Mouse (Mus musculus) right cerebral cortex, adult 18-20 months (tissue): ENCODE measurements at regions not wholly inside any gene's neighbourhood (a gene's known extent, or its start where the extent isn't known, plus 50 kb on each side); places are given as distances from the start of the nearest gene placed in this dataset.

Experiments used
- DNase-seq: peaks from one replicate; pipeline ENCODE4 v3.0.0; 2022; ENCODE audit warnings: mixed read lengths

DNA sequence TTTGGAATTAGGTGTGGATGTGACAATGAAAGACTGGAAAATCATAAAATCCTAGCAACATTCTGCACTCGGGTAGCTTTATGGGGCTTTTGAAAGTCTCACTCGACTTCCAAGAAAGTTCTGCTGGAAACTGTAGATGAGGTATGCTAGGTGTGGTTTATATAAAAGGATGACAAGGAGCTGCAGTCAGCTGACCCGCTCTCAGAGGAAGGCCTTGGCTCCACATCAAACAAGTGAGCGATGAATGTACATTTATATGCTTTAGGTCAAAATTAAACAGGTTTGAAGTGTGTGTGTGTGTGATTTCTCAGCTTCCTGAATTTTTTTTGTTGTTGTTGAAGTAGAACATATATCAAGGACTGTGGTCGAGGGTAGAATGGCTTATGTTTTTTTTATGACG, 174.9 kb downstream of the 1500009L16Rik start:
- DNase-seq = no peak

DNA sequence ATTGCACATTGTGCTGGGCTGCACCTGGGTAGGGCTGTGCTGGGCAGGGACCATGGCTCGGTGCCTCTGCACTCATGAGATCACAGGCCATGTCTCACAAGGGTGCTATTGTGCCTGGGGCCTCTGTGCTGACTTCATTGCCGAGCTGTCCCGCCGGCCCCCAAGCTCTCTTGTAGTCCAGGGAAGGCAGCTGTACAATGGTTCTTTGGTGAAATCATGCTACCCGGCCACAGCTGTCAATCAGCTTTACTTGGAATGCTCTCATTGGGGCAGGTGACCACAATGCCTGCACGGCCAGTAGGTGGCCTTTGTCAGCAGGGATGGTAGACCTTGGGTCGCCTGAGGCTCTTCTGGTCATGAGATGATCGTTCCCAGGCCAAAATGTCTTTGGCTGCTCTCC, 184.1 kb downstream of the 1500009L16Rik start:
- peak; percentile 70 for DNase-seq

DNA sequence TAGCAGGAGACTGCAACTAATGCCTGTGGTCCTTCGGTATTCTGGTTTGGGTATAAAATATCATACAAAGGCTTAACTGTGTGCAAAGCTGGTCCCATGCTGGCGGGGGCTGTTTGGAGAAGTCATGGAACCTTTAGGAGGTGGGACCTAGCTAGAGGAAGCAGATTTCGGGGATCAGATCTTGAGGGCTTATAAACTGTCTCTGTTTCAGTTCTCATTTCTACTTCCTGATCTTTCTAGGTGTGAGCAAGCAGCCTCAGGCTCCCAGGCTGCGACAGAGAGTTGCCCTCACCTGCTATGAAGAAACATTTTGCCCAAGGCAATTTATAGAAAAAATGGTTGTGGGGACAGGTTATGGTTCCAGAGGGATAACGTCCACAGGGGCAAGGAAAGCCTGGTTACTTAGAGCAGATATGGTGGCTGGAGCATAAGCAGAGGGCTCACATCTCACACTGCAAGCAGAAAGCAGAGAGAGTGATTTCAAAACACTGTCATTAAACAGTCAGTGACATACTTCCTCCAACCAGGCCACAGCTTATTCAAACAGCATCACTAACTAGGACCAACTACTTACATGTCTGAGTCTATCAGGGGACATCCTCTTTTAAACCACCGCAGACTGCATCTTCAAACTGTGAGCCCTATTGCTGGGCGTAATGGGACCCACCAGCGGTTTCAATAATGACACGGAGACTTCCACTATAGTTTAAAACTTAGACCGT, 188.1 kb downstream of the 1500009L16Rik start:
- DNase-seq = no peak

DNA sequence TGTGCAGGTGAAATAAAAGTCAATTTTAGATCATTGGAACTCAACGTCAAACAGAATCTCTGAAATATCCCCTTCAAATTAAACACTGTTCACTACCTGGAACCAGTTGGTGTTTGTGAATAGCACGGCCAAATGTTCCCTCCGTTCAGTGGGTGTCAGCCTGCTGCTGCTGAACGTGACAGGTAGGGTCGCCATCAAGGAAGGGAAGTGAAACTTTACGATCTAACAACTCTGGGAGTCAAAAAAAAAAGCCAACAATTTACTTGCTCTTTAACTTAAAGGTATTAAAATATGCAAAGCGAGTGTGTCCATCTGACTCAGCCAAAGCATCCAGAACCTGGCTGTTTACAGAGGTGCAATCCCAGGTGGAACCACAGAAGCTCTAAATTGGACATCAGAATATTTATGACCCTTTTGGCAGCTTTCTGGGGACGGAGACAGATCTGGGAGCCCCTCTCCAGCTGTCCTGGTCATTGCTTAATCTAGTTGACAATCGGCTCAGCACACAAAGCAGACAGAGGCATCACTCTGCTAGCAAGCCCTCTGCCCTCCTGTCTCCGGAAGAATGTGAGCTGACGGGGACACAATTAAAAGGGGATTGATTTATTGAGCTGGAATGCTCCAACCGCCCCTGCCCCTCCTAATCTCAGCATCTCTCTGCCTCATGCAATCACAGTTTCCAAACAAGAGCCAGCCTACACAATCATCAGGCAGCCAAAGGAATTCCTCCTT, 191.9 kb downstream of the 1500009L16Rik start:
- no peak for DNase-seq

DNA sequence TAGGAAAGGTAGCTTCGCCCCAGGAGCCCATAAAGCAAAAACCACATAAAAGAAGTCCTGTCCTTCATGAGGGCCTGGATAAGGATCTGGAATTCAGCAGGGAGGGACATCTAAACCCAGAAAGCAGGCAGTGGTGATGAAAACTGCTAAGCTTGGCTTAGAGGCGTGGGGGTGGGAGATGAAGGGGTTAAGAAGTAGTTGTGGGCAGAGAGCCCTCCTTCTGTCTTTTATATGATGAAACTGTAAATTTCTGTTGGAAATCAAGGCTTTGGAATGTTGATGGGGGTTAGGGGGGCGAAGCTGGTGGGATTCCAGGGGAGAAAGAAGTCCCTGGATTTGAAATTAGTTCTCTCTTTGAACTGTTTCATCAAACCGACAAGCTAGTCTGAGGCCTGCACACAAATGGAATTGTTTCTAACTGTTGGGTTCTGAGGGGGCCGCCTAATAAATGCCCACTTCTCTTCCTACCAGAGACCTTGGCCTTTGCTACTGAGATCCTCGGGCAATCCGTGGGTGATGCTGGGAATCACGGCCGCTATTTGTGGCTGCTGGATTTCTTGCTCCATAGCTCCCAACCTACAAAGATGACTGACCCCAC, 192.6 kb downstream of the 1500009L16Rik start:
- no peak for DNase-seq

DNA sequence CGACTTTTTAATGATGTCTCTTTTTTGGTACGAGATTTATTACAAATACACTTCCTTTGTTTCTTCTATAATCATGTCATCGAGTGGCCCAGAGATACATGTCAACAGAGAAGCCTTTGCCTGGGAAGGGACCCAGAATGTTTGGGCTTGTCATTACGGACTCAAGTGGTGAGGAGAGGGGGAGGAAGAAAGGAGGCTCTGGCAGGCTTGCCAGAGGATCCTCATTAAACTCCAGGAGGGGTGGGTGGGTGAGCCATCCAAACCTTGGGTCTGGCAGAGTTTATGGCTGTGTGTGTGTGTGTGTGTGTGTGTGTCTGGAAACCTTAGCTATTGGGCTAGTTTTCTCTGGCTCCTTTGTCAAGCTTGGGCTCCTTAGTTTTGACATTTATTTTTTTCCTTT, 204.3 kb downstream of the 1500009L16Rik start:
- no peak for DNase-seq

DNA sequence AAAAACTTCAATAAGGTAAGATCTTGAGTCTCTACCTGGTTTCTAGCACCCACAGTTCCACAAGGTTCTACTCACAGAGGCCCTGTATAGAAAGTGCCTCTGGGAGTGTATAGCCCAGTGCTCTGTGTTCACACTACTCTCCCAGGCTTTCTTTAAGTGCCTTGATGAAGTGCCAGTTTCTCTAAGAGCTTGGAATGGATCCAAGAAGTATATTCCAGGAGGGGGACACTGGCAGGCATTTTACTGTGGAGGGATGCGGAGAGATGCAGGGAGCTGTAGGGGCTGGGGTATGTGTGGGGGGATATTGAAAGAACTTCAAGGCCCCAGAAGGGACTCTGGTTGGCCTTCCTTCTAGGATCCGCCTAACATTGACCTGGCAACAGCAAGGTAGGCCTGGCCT, 204.9 kb downstream of the 1500009L16Rik start:
- no peak for DNase-seq

DNA sequence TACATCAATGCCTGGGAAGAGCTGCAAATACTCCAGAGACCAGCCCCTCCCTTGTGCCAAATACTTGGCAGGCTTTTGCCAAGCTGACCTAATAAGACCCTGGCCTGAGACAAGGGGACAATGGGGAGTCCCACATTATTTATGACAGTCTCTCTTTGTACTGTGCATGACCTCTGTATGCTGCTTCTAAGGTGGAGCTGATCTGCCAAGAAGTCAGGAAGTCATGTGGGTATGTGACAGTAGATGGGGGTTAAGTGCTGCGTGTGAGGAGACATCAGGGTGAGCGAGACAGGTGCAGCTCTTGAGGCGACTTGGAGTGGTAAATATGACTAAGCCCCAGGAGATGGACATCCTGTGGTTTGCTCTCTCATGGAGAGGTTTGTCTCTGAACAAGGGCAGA, 209.1 kb downstream of the 1500009L16Rik start:
- no peak for DNase-seq

DNA sequence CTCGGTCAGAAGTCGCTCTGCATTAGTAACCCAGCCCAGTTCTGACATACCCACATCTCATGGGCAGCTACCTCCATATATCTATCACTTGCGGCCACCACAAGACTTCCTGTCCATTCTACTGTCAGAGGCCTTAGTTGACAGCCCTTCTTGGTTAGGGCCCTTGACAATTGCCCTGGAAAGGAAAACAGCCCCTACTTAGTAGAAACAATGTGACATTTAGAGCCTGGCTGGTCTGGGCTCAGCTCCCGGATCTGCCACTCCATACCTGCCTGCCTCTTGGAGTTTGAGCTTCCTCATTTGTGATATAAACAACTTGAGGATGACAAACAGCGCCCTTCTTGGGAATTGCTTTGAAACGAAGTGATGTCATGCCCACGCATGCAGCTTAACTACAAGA, 210.5 kb downstream of the 1500009L16Rik start:
- DNase-seq = no peak

DNA sequence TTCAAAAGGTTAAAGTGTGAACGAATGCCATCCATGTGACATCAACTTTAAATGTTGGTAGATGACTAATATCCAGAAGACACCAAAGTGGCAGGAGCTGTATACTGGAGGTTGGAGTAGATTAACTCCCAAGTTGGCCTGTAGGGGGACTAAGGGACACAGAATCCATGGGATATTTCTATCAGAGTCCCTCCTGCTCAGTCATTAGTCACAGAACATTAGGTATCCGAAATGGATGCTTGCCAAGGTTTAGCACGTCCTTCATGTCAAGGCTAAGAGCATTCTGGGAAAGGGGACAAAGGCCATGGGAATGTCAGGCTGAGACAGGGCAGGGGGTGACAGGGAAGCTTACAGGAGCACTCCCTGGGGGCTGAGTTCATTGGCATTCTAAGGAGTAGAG, 211.8 kb downstream of the 1500009L16Rik start:
- no peak for DNase-seq

DNA sequence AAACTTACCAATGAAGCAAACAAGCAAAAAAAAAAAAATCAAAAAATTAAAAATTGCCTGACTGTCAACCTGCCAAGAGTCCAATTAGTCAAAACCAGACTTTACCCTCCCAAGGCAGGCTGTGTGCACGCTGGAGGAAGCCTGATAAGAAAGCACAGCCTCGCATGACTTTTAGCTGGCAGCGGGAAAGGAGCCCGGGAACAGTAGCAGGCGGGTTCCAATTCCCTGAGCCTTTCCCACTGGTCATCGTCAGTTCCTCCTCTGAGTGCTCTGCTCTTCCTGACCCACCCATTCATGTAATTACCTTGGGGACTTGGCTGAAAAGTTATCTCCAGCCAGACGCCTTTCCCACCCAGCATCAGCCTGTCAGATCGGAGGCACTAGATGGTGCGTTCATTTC, 214.5 kb downstream of the 1500009L16Rik start:
- no peak for DNase-seq

DNA sequence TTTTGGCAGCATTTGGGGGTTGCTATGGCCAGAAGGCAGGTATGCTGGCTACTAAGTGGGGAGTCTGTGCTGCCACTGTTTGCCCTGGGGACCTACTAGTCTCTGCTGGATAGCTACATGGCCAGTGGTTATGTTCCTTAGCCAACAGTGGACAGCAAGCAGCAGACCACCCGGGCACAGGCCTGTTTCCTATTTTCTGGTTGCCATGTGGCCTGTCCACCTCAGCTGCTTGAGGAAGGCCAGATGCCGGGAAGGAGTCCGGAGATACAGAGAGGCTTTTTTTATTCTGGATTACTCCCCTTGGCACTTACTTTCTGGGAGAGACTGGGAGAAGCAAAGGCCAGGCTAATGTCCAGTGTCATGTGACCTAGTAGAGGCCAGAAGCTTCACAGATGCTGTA, 219.4 kb downstream of the 1500009L16Rik start:
- DNase-seq = no peak

DNA sequence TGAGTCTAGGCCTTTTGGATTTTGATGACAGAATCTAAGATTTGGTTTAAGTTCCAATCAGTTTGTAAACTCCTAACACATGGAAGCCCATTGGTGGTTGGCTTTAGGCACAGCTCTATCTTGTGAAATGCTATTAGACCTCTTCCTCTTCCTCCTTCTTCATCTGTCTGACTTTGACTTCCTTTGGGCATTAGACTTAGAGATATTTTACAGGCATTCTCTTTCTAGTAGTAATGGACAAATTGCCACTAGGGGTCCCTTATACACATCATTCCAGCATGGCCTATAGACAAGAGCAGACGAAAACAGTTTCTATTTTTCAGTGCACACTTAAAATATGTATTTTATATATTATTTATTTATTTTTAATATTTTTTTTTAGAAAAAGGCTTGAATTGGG, 221.5 kb downstream of the 1500009L16Rik start:
- DNase-seq = no peak

DNA sequence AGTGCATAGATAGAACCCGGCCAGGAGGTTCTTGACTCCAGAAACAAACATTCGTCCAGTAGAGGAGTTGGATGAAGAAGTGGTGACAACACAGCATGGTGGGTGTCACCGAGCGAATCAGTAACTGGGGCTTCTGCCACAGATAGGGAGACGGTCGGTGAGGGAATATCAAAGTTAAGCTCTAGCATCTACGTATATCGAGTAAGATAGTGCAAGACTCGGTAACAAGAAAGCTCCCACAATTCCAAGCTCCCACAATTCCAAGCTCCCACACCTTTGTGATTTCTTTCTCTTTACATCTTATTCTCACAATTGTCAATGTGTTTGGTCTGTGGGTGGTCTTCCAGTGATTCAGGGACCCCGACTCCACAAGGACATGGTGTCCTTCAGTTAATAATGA, 222.2 kb downstream of the 1500009L16Rik start:
- DNase-seq = no peak

DNA sequence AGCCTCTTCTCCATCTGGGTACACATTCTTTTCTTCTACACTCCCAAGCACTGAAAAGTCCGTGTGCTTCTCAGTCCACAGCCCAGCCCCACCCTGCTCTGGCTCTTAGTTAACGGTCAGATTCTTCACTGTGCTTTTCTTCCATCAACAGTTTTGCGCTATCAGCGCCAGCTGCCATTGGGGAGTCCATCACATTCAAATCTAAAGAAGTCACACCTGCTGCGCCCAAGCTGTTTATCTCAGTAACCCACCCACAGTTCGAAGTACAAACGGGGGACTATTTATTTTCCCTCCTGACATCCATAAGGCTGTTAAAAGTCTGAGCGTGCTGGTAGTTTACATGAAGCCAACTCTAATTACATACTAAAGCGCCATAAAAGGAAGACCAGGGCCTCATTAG, 222.8 kb downstream of the 1500009L16Rik start:
- DNase-seq = no peak

DNA sequence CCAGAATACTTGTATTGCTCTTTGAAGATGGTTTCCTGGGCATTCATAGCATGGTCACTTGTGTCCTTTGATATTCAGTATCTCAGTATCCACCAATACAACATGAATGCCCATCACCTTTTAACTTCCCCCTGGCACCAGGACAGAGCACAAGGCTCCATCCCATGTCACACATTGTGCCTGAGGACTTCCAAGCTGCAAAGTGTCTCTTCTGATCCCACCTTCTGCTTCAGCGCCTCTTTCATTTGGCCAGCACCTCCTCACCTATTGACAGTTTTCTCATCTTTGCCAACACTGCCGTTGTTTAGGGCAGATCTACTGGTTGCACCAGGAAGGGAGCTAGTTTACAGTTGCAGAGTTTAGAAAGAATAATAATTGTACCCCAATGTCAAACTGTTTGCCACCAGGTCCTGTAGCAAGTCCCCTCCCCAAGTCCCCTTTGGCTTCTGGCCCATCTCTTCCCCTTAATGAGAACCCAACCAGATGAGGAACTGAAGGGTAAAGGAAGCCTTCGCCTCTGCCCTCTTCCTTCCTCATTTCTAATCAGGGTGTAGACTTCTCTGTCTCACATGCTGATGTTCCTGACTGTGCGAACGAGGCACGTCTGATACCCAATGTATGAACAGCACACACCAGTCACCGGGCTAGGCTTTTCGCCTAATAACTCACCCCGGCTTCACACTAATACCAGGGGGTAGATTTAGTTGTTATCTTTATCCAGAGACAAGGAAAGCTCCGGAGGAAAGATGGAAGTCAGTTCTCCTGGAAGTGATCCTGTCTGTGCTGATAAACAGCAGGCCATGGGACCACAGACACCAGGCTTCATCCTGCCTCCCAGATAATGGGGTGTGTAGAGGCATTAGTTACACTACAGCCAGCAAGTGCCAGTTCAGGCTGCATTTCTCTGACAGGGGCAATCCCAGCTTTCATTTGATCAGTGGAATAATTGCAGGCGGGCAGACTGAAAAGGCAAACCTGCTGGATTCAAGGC, 223.8 kb downstream of the 1500009L16Rik start:
- no peak for DNase-seq

DNA sequence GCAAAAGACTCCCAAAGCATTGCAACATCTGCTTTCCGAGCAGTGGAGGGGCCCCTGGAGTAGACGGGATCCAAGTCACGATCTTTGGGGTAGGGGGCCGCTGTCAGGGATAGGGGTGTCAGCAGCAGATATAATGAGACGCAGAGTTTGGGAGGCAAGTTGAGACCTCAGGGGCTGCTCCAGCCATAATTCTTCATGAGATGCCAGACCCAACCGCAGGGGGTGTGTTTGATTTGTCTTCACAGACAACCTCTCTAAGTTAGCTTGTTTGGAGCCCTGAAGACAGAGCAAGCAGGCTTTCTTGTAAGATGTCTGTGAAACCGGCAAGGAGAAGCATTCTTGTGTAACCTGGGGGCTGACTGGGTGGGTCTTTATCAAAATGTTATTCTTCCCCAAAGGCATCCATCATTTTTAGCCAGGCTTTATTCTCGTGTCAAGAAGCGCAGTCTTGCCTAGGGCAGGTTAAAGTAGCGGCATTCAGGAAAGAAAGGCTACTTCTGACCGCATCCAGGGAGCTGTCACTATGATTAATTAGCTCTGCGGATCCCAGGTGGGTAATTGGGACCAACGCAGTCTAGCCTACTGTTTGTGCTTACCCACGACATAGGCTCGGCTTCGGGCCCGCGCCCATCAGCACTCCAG, 234.6 kb downstream of the 1500009L16Rik start:
- DNase-seq = no peak

DNA sequence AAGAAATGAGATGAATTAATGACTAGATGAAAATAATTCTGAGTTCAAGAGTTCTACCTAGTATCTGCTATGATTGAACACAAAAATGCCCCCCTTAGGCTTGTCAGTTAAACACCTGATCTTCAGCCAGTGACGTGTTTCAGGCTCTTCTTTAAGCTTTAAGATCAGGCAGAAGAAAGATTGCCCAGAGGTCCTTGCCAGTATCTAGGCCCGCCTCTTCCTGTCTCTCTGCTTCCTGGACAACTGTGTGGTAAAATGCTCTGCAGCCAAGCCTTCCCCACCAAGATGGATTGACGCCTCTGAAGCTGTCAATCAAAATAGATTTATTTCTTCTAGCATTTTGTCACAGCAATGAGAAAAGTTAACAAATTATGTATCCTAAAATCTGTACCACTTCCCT, 235.7 kb downstream of the 1500009L16Rik start:
- DNase-seq = no peak

DNA sequence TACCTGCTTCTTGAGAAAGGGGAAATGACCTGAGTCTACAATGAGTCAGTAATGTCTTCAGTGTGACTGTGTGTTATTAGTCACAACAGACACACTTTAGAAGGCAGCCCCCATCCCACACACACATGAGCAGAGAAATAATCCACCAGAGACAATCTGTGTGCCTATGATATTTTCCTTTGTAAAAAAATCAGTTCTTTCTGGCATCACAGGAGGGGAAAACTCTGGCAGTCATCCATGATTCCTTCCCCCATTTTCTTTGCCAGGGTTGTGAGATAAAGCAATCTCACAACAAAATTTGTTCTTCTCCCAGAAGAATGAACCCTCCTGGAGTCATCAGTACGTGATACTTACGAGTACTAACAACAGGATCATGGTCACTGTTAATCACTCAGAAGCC, 236.2 kb downstream of the 1500009L16Rik start:
- DNase-seq = no peak

DNA sequence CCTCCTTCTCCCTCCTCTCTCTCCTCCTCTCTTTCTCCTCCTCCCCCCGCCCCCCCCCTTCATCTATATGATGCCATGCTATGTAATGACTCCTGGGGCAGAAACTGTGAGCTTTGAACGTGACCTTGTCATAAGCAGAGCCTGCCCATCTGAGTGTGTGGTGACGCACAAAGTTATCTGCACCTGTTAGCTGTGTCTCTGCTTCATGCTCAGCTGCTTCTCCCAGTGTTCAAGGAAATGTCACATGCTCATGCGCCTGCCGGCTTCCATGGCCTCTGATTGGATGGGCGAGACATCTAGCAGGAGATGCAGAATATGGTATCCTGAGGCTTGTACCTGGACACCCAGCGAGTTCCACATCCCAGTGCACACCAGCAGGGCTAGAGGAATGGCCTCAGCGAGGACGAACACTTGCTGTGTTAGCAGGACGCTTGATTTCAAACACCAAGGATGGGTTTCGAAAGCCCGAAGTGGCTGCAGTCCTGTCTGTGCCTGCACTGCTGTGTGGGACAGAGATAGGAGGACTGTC, 240.6 kb downstream of the 1500009L16Rik start:
- no peak for DNase-seq

DNA sequence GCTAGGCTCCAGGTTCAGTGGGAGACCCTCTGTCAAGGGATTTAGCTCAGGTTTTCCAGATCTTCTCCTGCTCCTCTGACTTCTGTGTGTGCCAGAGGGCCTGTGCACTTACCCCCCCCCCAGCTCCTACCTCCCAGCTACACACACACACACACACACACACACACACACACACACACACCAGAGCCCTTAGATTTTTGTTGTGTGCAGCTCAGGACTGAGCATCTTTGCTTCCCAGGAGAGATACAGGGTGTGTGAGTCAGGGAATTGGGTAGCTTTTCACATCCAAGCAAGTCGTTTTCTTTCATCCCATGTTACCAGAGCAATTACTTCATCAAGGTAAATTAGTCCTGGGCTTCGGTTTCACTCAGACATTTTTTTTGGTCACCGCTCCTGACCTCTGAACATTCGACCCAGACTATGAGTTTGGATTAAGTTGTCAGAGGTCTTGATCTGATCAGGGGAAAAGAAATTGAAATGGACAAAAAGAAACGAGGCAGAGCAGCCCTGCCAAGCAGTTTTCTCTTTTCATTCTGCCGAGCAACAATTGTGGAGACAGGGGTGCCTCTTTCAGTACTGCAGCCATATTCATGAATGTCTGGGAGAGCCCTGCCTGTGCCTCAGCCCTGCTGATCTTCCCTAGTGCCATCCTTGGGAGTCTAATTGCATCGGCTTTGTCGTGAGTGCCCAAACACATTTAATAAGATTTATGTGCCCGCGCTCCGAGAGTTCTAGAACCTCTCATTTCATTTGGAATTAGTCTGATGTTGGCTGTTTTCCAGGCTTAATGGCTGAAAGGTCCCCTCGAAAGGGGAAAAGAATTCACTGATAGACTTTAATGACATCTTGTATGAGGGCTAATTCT, 241.3 kb downstream of the 1500009L16Rik start:
- DNase-seq = no peak
